Mouse (Mus musculus) 3134 (cell line): ENCODE data around the gene Smad3.

Experiments used
- DNase-seq: peaks from one replicate; pipeline ENCODE4 v3.0.0-alpha.2; 2011; ENCODE audit warnings: low spot score; ENCODE audit not compliant: insufficient read length; ENCODE audit errors: extremely low read depth

Smad3 gene

GRCm38 (mm10) chr9:63722918-63723317 lies 34.9 kb downstream of the Smad3 start:
- no peak for DNase-seq

DNA sequence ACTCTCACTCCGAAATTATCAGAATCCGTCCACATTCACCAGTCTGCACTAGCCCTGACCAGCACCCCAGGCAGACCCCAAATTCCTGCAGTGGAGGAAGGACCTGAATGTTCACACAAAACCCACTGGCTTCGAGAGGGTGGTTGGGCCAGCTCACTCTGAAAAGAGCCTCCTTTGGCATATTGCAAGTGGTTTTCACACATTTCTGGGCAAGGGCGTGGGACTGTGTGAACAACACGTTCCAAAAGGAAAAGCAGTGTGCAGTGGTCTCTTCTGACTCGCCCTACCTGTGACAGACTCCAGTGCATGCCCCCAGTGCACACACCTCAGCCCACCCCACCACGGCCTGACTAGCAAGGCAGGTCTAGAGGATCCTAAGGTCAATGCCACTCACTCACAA lies 35.4 kb downstream of the Smad3 start:
- DNase-seq, result no peak

DNA sequence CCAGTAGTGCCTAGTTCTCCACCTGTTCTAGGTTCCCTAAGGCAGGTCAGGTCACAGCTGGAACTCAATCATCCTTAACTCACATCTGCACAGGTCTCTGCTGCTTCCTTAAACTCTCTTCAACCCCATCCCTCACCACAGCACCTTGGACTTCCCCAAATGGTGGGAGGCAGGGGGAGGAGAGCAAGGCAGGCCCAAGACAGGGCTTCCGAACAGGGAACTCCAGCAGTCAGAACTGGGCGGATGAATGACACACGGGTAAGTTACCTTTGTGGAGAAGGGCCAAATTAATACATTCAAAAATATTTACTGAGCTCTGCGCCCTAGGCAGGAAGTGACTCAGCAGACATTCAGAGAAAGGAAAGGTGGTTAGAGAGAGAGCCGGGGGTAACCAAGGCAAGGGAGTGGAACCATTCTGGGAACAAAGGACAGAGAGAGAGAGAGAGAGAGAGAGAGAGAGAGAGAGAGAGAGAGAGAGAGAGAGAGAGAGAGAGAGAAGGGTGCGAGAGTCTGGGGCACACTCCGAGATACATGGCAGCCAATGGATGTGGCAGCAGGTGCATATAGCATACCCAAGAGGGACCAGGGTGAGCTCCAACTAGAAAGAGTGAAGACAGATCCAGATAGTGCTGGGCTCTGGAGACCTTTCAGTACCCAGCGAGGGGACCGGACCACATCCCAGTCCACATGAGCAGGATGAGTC lies 36.1 kb downstream of the Smad3 start:
- DNase-seq, result peak; percentile 66

- peak; percentile 66 for DNase-seq
These were observed 37.1 kb downstream of the Smad3 start for GRCm38 (mm10) chr9:63720715-63721114.

- DNase-seq, result no peak
These were observed 37.9 kb downstream of the Smad3 start for GRCm38 (mm10) chr9:63719770-63720440.

GRCm38 (mm10) chr9:63718735-63719358 lies 38.9 kb downstream of the Smad3 start:
- DNase-seq, result peak; percentile 64

- no peak for DNase-seq
These were observed 39.6 kb downstream of the Smad3 start for GRCm38 (mm10) chr9:63718170-63718569.

DNA sequence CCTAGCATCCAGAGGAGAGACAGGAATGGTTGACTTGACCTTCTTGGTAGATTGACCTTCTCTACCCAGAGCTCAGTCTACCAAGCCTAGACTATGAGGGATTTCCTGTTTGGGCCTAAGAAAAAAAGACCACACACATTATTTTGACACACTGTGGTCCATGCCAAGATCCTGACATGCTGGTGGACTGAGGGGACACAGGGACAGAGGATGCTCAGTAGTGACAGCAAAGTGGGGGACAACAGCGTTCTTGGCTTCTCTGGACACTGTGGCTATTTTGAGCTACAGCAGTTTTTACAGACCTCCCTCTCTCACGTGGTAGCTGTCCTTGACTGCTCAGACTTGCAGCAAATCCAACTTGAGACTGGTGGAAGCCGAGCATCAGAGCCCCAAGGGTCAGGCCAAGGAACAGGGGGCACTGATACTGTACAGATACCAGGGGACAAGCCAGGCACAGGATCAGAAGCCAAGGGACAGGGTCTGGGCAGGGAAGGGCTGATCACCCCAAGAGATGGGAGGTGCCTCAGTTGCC lies 40.3 kb downstream of the Smad3 start:
- no peak for DNase-seq

DNA sequence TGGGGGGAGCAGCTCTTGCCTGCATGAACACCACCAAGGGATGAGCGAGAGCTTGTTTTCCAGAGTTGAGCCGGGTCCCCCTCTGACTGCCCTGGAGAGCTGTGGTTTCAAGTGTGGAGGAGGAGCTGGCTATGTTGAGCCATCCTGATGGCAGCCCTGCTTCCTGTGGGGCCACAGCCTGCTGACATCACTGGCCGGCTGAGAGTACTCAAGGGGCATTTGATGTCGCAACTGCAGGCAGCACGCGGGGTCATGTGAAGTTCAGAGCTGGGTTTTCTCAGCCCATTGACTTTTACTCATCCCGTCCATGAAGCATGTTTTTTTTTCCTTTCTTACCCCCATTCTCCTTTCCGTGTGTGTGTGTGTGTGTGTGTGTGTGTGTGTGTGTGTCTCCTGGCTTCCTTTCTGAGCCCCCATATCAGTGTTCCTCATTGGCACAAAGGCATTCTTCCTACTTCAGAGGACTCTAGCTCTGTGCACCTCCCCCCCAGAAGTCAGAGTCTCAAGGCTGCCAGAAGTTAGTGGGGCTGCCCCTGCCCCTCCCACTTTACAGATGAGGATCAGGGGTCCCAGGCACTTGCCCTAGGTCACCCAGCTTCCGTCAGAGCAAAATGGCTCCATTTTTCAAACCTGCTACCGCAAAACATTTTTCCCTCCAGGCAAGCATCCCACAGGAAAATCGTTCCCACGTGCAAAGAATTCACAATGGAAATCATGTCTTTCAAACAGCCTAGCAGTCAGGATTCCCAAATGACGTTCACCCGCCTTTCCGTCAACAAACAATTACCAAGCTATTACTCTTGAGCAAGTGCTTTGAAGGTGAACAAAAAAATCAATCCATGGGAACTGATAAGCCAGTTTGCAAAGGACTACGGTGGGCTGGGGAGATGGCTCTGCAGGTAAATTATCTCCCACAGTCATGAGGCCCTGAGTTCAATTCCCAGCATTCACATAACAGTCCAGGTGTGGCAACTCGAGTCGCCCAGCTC lies 41.4 kb downstream of the Smad3 start:
- DNase-seq, result peak; percentile 71

GRCm38 (mm10) chr9:63714572-63714971 lies 43.2 kb downstream of the Smad3 start:
- DNase-seq, result no peak

- no peak for DNase-seq
These were observed 45.0 kb downstream of the Smad3 start for GRCm38 (mm10) chr9:63712838-63713237.

DNA sequence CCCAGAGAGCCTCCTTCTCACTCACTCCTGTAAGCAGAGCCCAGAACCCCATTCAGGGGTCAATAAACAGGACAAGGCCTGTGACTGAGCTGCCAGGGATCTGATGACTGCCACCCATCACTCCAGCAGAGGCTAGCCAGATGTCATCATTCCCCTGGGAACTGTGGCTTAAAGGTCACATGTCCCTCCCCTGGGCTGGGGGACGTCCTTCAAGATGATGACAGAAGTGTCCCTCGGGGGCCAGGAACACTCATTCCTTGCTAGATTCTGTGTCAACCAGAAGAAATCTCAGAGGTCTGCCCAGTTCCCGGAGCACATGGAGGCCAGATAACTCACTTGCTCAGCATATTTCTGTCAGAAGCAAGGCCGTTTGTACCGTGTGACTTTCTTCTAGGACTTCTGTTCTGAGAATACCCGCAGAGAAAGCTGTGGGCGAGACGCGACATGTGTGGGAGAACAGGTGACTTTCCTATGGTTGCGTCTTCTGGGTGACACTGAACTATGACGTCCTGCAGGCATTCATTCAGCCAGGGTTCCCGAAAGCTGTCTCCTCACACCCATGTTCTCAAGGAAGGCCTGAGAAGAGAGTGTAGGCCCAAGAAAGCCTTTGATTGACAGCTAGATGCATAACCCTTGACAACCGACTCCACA lies 46.1 kb downstream of the Smad3 start:
- DNase-seq, result peak; percentile 72

- no peak for DNase-seq
These were observed 47.9 kb downstream of the Smad3 start for GRCm38 (mm10) chr9:63709857-63710256.

DNA sequence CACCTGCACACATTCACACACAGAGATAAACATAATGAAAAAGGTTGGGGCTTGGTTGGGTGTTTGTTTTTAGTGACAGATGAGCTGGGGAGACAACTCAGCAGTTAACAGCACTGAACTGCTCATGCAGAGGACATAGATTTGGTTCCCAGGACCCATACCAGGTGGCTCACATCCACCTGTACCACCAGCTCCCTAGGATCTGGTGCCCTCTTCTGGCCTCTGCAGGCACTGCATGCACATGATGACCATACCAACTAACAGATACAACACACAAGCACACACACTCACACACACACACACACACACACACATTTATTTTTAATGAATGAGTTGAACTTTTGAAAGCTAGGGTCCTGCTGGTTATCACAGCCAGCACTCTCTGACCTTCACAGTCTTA lies 48.5 kb downstream of the Smad3 start:
- DNase-seq, result no peak

GRCm38 (mm10) chr9:63707816-63708588 lies 49.8 kb downstream of the Smad3 start:
- DNase-seq, result no peak

DNA sequence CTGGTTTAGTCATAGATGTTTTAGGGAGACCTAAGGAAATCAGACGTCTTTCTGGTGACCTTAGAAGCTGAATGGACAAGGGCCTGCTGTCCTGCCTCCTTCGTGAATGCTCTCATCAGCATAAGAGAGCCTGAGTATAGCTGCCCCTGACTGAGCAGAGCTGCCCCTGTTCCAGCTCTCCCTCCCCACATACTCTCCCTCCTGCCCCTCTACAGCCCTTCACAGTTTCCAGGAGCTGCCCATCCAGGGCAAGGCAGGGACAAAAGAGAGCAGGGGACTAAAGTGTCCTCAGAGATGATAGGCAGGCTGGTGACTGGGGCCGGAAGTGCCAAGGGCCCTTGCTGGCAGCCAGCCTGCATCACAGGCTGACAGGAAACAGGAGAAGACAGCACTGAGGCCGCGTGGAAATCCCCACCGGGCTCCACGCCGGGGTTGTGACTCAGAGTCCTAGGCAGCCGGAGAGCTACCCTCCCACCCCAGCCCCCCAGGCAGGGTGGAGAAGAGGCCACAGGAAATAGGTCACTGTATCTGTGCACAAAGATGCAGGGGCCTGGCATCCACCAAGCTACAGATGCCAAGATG lies 51.6 kb downstream of the Smad3 start:
- DNase-seq, result peak; percentile 87

- no peak for DNase-seq
These were observed 52.6 kb downstream of the Smad3 start for GRCm38 (mm10) chr9:63704979-63705751.

GRCm38 (mm10) chr9:63704131-63704530 lies 53.7 kb downstream of the Smad3 start:
- no peak for DNase-seq
